Mouse (Mus musculus): ENCODE data around the gene Kl. TPM values are rescaled to one million over a fixed set of nuclear protein-coding genes. Genes with fewer than 3 reads are reported as not detected.

The Kl gene
- polyA plus RNA-seq, 1 experiment from 2014 or later = not detected

- Histone ChIP-seq H3K36me3 (no peaks in the 10 kb centered on the region), H3K4me1 (no peaks in the 10 kb centered on the region), H3K9ac (no peak overlapping the region), H3K27ac (no peak overlapping the region), H3K4me3 (no peak overlapping the region), H3K9me3 (replicated peaks) (no peaks in the 10 kb centered on the region), H3K27me3 (replicated peaks) (no peaks in the 10 kb centered on the region), H3K4me2 (no peak overlapping the region)
- 61% methylated on average over 5 of the region's 5 CpGs for WGBS (ENCODE audit: insufficient replicate concordance)
- no peak for ATAC-seq
Observed at GRCm38 (mm10) chr5:150936213-150936612, 16.2 kb upstream of the Kl start.

GRCm38 (mm10) chr5:150936807-150937206, 15.6 kb upstream of the Kl start:
- ATAC-seq = no peak
- no peaks in the 10 kb centered on the region for H3K27me3 ChIP-seq (replicated peaks)
- whole genome bisulfite sequencing (ENCODE audit: insufficient replicate concordance) = 45% methylated on average over 4 of the region's 4 CpGs
- H3K4me1 ChIP-seq = no peaks in the 10 kb centered on the region
- H3K27ac ChIP-seq = no peak overlapping the region
- H3K4me2 ChIP-seq = no peak overlapping the region
- H3K9me3 ChIP-seq (replicated peaks) = no peaks in the 10 kb centered on the region
- H3K9ac ChIP-seq = no peak overlapping the region
- H3K4me3 ChIP-seq = no peak overlapping the region
- H3K36me3 ChIP-seq = no peaks in the 10 kb centered on the region

GRCm38 (mm10) chr5:150937501-150937900, 14.9 kb upstream of the Kl start:
- Histone ChIP-seq H3K36me3 (no peaks in the 10 kb centered on the region), H3K27me3 (replicated peaks) (no peaks in the 10 kb centered on the region), H3K9ac (no peak overlapping the region), H3K4me2 (no peak overlapping the region), H3K9me3 (replicated peaks) (no peaks in the 10 kb centered on the region), H3K4me1 (no peaks in the 10 kb centered on the region), H3K27ac (no peak overlapping the region), H3K4me3 (no peak overlapping the region)
- no peak for ATAC-seq
- WGBS (ENCODE audit: insufficient replicate concordance) = 54% methylated on average over 2 of the region's 2 CpGs

GRCm38 (mm10) chr5:150945576-150945975, 6.8 kb upstream of the Kl start:
- 84% methylated on average over 2 of the region's 2 CpGs for WGBS (ENCODE audit: insufficient replicate concordance)
- Histone ChIP-seq H3K36me3 (no peaks in the 10 kb centered on the region), H3K9ac (no peak overlapping the region), H3K27ac (no peak overlapping the region), H3K9me3 (replicated peaks) (0 out of 2 replicates have a peak, but pooled peaks cover 4% of the 10 kb centered on the region), H3K4me2 (no peak overlapping the region), H3K27me3 (replicated peaks) (no peaks in the 10 kb centered on the region; the same call in 1 of the 2 replicates), H3K4me3 (no peak overlapping the region), H3K4me1 (no peaks in the 10 kb centered on the region)
- no peak for ATAC-seq

- Histone ChIP-seq H3K9me3 (replicated peaks) (0 out of 2 replicates have a peak, but pooled peaks cover 4% of the 10 kb centered on the region), H3K36me3 (no peaks in the 10 kb centered on the region), H3K27ac (no peak overlapping the region), H3K4me3 (no peak overlapping the region), H3K4me1 (0 out of 2 replicates have a peak, but pooled peaks cover 5% of the 10 kb centered on the region), H3K27me3 (replicated peaks) (peaks cover 34% of the 10 kb centered on the region), H3K9ac (no peak overlapping the region), H3K4me2 (no peak overlapping the region)
- ATAC-seq = no peak
- WGBS (ENCODE audit: insufficient replicate concordance) = 71% methylated on average over 3 of the region's 3 CpGs
Observed at GRCm38 (mm10) chr5:150949131-150949530, 3.3 kb upstream of the Kl start.

- no peak overlapping the region for H3K4me2 ChIP-seq
- WGBS (ENCODE audit: insufficient replicate concordance) = 74% methylated on average over 7 of the region's 7 CpGs
- H3K4me3 ChIP-seq = no peak overlapping the region
- no peaks in the 10 kb centered on the region for H3K36me3 ChIP-seq
- no peak for ATAC-seq
- no peak overlapping the region for H3K9ac ChIP-seq
- H3K27ac ChIP-seq = no peak overlapping the region
- H3K9me3 ChIP-seq (replicated peaks) = no peaks in the 10 kb centered on the region
- H3K4me1 ChIP-seq = 0 out of 2 replicates have a peak, but pooled peaks cover 5% of the 10 kb centered on the region
- H3K27me3 ChIP-seq (replicated peaks) = peaks cover 47% of the 10 kb centered on the region
Observed at GRCm38 (mm10) chr5:150951325-150951724, 1.1 kb upstream of the Kl start.

GRCm38 (mm10) chr5:150952669-150953521, 488 bp downstream of the Kl start:
- H3K4me1 ChIP-seq = 0 out of 2 replicates have a peak, but pooled peaks cover 5% of the 10 kb centered on the region
- 0 out of 2 replicates have a peak overlapping the region, but pooled peaks have one; percentile 19 for H3K9ac ChIP-seq
- no peak overlapping the region for H3K27ac ChIP-seq
- H3K27me3 ChIP-seq (replicated peaks) = peaks cover 47% of the 10 kb centered on the region
- no peaks in the 10 kb centered on the region for H3K9me3 ChIP-seq (replicated peaks)
- peak overlapping the region; percentile 47 for H3K4me3 ChIP-seq
- 5% methylated on average over 89 of the region's 89 CpGs for WGBS (ENCODE audit: insufficient replicate concordance)
- ATAC-seq = 0 out of 2 replicates have a peak, but pooled peaks have one; percentile 44
- H3K36me3 ChIP-seq = no peaks in the 10 kb centered on the region
- H3K4me2 ChIP-seq = peak overlapping the region; percentile 64

GRCm38 (mm10) chr5:150954791-150955190, 2.4 kb downstream of the Kl start:
- 71% methylated on average over 9 of the region's 9 CpGs for WGBS (ENCODE audit: insufficient replicate concordance)
- no peak for ATAC-seq
- Histone ChIP-seq H3K27me3 (replicated peaks) (peaks cover 47% of the 10 kb centered on the region), H3K9ac (no peak overlapping the region), H3K9me3 (replicated peaks) (no peaks in the 10 kb centered on the region), H3K4me1 (0 out of 2 replicates have a peak, but pooled peaks cover 5% of the 10 kb centered on the region), H3K4me2 (no peak overlapping the region), H3K27ac (no peak overlapping the region), H3K4me3 (no peak overlapping the region), H3K36me3 (no peaks in the 10 kb centered on the region)

- H3K27ac ChIP-seq = no peak overlapping the region
- WGBS (ENCODE audit: insufficient replicate concordance) = 62% methylated on average over 1 of the region's 1 CpGs
- no peak overlapping the region for H3K9ac ChIP-seq
- no peaks in the 10 kb centered on the region for H3K36me3 ChIP-seq
- H3K27me3 ChIP-seq (replicated peaks) = 0 out of 2 replicates have a peak, but pooled peaks cover 6% of the 10 kb centered on the region
- no peaks in the 10 kb centered on the region for H3K4me1 ChIP-seq
- H3K9me3 ChIP-seq (replicated peaks) = no peaks in the 10 kb centered on the region
- no peak overlapping the region for H3K4me3 ChIP-seq
- ATAC-seq = no peak
- H3K4me2 ChIP-seq = no peak overlapping the region
Observed at GRCm38 (mm10) chr5:150959861-150960260, 7.5 kb downstream of the Kl start.

- H3K36me3 ChIP-seq = no peaks in the 10 kb centered on the region
- 38% methylated on average over 1 of the region's 1 CpGs for WGBS (ENCODE audit: insufficient replicate concordance)
Observed at GRCm38 (mm10) chr5:150961615-150962014, 9.2 kb downstream of the Kl start.

GRCm38 (mm10) chr5:150962756-150963155, 10.3 kb downstream of the Kl start:
- ATAC-seq = no peak
- Histone ChIP-seq H3K9me3 (replicated peaks) (no peaks in the 10 kb centered on the region; the same call in 1 of the 2 replicates), H3K4me3 (no peak overlapping the region), H3K4me2 (no peak overlapping the region), H3K36me3 (no peaks in the 10 kb centered on the region), H3K9ac (no peak overlapping the region), H3K27ac (no peak overlapping the region), H3K4me1 (no peaks in the 10 kb centered on the region), H3K27me3 (replicated peaks) (no peaks in the 10 kb centered on the region)
- WGBS (ENCODE audit: insufficient replicate concordance) = 62% methylated on average over 1 of the region's 1 CpGs

More at GRCm38 (mm10) chr5:150961615-150962014, 9.2 kb downstream of the Kl start:
- Histone ChIP-seq H3K27ac (no peak overlapping the region), H3K9me3 (replicated peaks) (no peaks in the 10 kb centered on the region), H3K4me3 (no peak overlapping the region), H3K9ac (no peak overlapping the region), H3K4me1 (no peaks in the 10 kb centered on the region), H3K27me3 (replicated peaks) (no peaks in the 10 kb centered on the region), H3K4me2 (no peak overlapping the region)
- no peak for ATAC-seq

GRCm38 (mm10) chr5:150967925-150968324, 15.5 kb downstream of the Kl start:
- no peak for ATAC-seq

More at GRCm38 (mm10) chr5:150967925-150968324, 15.5 kb downstream of the Kl start:
- H3K4me3 ChIP-seq = no peak overlapping the region
- no peaks in the 10 kb centered on the region for H3K36me3 ChIP-seq
- no peaks in the 10 kb centered on the region for H3K4me1 ChIP-seq
- 74% methylated on average over 2 of the region's 2 CpGs for WGBS (ENCODE audit: insufficient replicate concordance)
- H3K4me2 ChIP-seq = no peak overlapping the region
- no peak overlapping the region for H3K9ac ChIP-seq
- H3K9me3 ChIP-seq (replicated peaks) = peaks cover 4% of the 10 kb centered on the region; the same call in 1 of the 2 replicates
- H3K27ac ChIP-seq = no peak overlapping the region
- no peaks in the 10 kb centered on the region for H3K27me3 ChIP-seq (replicated peaks)

Measured in liver, embryonic 12.5 days (tissue).